Mouse (Mus musculus): ENCODE results near the gene Psmg3.

Psmg3 gene

GRCm38 (mm10) chr5:139813963-139814381 is 12.7 kb downstream of the Psmg3 start:
- DNase-seq: no peak

- no peak for DNase-seq
Measured at GRCm38 (mm10) chr5:139813126-139813490, 13.6 kb downstream of the Psmg3 start.

- DNase-seq: no peak
Measured at GRCm38 (mm10) chr5:139812398-139813125, 14.1 kb downstream of the Psmg3 start.

- DNase-seq: no peak
Measured at GRCm38 (mm10) chr5:139811677-139812397, 14.8 kb downstream of the Psmg3 start.

GRCm38 (mm10) chr5:139809397-139809796 is 17.3 kb downstream of the Psmg3 start:
- DNase-seq: no peak

- DNase-seq: no peak
Measured at GRCm38 (mm10) chr5:139805924-139806323, 20.8 kb downstream of the Psmg3 start.

GRCm38 (mm10) chr5:139804573-139805111 is 22.0 kb downstream of the Psmg3 start:
- no peak for DNase-seq

GRCm38 (mm10) chr5:139804107-139804551 is 22.6 kb downstream of the Psmg3 start:
- no peak for DNase-seq

GRCm38 (mm10) chr5:139803601-139804102 is 23.0 kb downstream of the Psmg3 start:
- DNase-seq: no peak

GRCm38 (mm10) chr5:139803165-139803564 is 23.5 kb downstream of the Psmg3 start:
- no peak for DNase-seq

- DNase-seq: no peak
Measured at GRCm38 (mm10) chr5:139801880-139802279, 24.8 kb downstream of the Psmg3 start.

GRCm38 (mm10) chr5:139801231-139801630 is 25.5 kb downstream of the Psmg3 start:
- no peak for DNase-seq

- no peak for DNase-seq
Measured at GRCm38 (mm10) chr5:139799801-139800590, 26.7 kb downstream of the Psmg3 start.

GRCm38 (mm10) chr5:139799041-139799440 is 27.6 kb downstream of the Psmg3 start:
- no peak for DNase-seq

GRCm38 (mm10) chr5:139798168-139798900 is 28.4 kb downstream of the Psmg3 start:
- DNase-seq: no peak

- peak; percentile 34 to 58 for DNase-seq
Measured at GRCm38 (mm10) chr5:139797473-139798167, 29.1 kb downstream of the Psmg3 start.

GRCm38 (mm10) chr5:139796900-139797299 is 29.8 kb downstream of the Psmg3 start:
- DNase-seq: no peak

- no peak for DNase-seq
Measured at GRCm38 (mm10) chr5:139796001-139796620, 30.6 kb downstream of the Psmg3 start.

- no peak for DNase-seq
Measured at GRCm38 (mm10) chr5:139794938-139795337, 31.7 kb downstream of the Psmg3 start.

- DNase-seq: no peak
Measured at GRCm38 (mm10) chr5:139794137-139794536, 32.5 kb downstream of the Psmg3 start.

All from cerebellum, adult 18-20 months (tissue).